Mouse (Mus musculus): ENCODE data around the gene Egfr. TPM values are rescaled to one million over a fixed set of nuclear protein-coding genes. Genes with fewer than 3 reads are reported as not detected.

Egfr gene
- polyA plus RNA-seq, 1 experiment from 2014 or later = 5.4 TPM

- Histone ChIP-seq H3K27me3 (ENCODE audit: control insufficient read depth, insufficient read depth, low read depth, low read length) (no peaks in the 10 kb centered on the region), H3K4me2 (ENCODE audit: low read depth, low read length) (no peak overlapping the region), H3K9me3 (ENCODE audit: control insufficient read depth, low read length) (no peaks in the 10 kb centered on the region), H3K4me3 (ENCODE audit: low read length) (no peak overlapping the region), H3K27ac (ENCODE audit: low read length) (no peak overlapping the region), H3K4me1 (replicated peaks; ENCODE audit: control insufficient read depth, insufficient read depth, low read length) (peaks cover 4% of the 10 kb centered on the region), H3K9ac (ENCODE audit: low read length) (no peak overlapping the region), H3K36me3 (ENCODE audit: control insufficient read depth, insufficient read depth, low read length) (no peaks in the 10 kb centered on the region)
- WGBS = 72% methylated on average over 3 of the region's 3 CpGs
- ATAC-seq (ENCODE audit: low read depth) = no peak
Observed at GRCm38 (mm10) chr11:16838772-16839171, 86.8 kb downstream of the Egfr start.

- Histone ChIP-seq H3K36me3 (ENCODE audit: control insufficient read depth, insufficient read depth, low read length) (no peaks in the 10 kb centered on the region), H3K4me1 (replicated peaks; ENCODE audit: control insufficient read depth, insufficient read depth, low read length) (peaks cover 11% of the 10 kb centered on the region), H3K9me3 (ENCODE audit: control insufficient read depth, low read length) (no peaks in the 10 kb centered on the region), H3K27me3 (ENCODE audit: control insufficient read depth, insufficient read depth, low read depth, low read length) (no peaks in the 10 kb centered on the region), H3K9ac (ENCODE audit: low read length) (no peak overlapping the region), H3K4me2 (ENCODE audit: low read depth, low read length) (no peak overlapping the region), H3K4me3 (ENCODE audit: low read length) (no peak overlapping the region), H3K27ac (ENCODE audit: low read length) (no peak overlapping the region)
- no peak for ATAC-seq (ENCODE audit: low read depth)
- 76% methylated on average over 3 of the region's 3 CpGs for WGBS
Observed at GRCm38 (mm10) chr11:16842924-16843323, 90.9 kb downstream of the Egfr start.

- peak overlapping the region; percentile 28 for H3K4me2 ChIP-seq (ENCODE audit: low read depth, low read length)
- H3K4me3 ChIP-seq (ENCODE audit: low read length) = no peak overlapping the region
- no peaks in the 10 kb centered on the region for H3K27me3 ChIP-seq (ENCODE audit: control insufficient read depth, insufficient read depth, low read depth, low read length)
- peak; percentile 91 for ATAC-seq (ENCODE audit: low read depth)
- H3K9ac ChIP-seq (ENCODE audit: low read length) = no peak overlapping the region
- H3K9me3 ChIP-seq (ENCODE audit: control insufficient read depth, low read length) = no peaks in the 10 kb centered on the region
- peaks cover 11% of the 10 kb centered on the region for H3K4me1 ChIP-seq (replicated peaks; ENCODE audit: control insufficient read depth, insufficient read depth, low read length)
- H3K27ac ChIP-seq (ENCODE audit: low read length) = peak overlapping the region; percentile 39; the same call in 1 of the 2 replicates
- no peaks in the 10 kb centered on the region for H3K36me3 ChIP-seq (ENCODE audit: control insufficient read depth, insufficient read depth, low read length)
- 21% methylated on average over 12 of the region's 12 CpGs for WGBS
Observed at GRCm38 (mm10) chr11:16843889-16844568, 92.0 kb downstream of the Egfr start.

GRCm38 (mm10) chr11:16848881-16849280 is 96.9 kb downstream of the Egfr start:
- Histone ChIP-seq H3K9me3 (ENCODE audit: control insufficient read depth, low read length) (no peaks in the 10 kb centered on the region), H3K9ac (ENCODE audit: low read length) (no peak overlapping the region), H3K4me1 (replicated peaks; ENCODE audit: control insufficient read depth, insufficient read depth, low read length) (peaks cover 6% of the 10 kb centered on the region), H3K27me3 (ENCODE audit: control insufficient read depth, insufficient read depth, low read depth, low read length) (no peaks in the 10 kb centered on the region), H3K4me3 (ENCODE audit: low read length) (no peak overlapping the region), H3K27ac (ENCODE audit: low read length) (no peak overlapping the region), H3K4me2 (ENCODE audit: low read depth, low read length) (no peak overlapping the region), H3K36me3 (ENCODE audit: control insufficient read depth, insufficient read depth, low read length) (no peaks in the 10 kb centered on the region)
- 72% methylated on average over 6 of the region's 6 CpGs for WGBS
- no peak for ATAC-seq (ENCODE audit: low read depth)

GRCm38 (mm10) chr11:16851361-16851760 is 99.4 kb downstream of the Egfr start:
- Histone ChIP-seq H3K9me3 (ENCODE audit: control insufficient read depth, low read length) (no peaks in the 10 kb centered on the region), H3K27ac (ENCODE audit: low read length) (no peak overlapping the region), H3K4me1 (replicated peaks; ENCODE audit: control insufficient read depth, insufficient read depth, low read length) (no peaks in the 10 kb centered on the region)

GRCm38 (mm10) chr11:16854111-16854510 is 102.1 kb downstream of the Egfr start:
- Histone ChIP-seq H3K9ac (ENCODE audit: low read length) (no peak overlapping the region), H3K36me3 (ENCODE audit: control insufficient read depth, insufficient read depth, low read length) (no peaks in the 10 kb centered on the region), H3K4me1 (replicated peaks; ENCODE audit: control insufficient read depth, insufficient read depth, low read length) (no peaks in the 10 kb centered on the region), H3K27ac (ENCODE audit: low read length) (no peak overlapping the region), H3K4me3 (ENCODE audit: low read length) (no peak overlapping the region), H3K27me3 (ENCODE audit: control insufficient read depth, insufficient read depth, low read depth, low read length) (no peaks in the 10 kb centered on the region), H3K9me3 (ENCODE audit: control insufficient read depth, low read length) (no peaks in the 10 kb centered on the region), H3K4me2 (ENCODE audit: low read depth, low read length) (no peak overlapping the region)
- ATAC-seq (ENCODE audit: low read depth) = no peak
- 49% methylated on average over 2 of the region's 2 CpGs for WGBS

More at GRCm38 (mm10) chr11:16851361-16851760, 99.4 kb downstream of the Egfr start:
- 90% methylated on average over 1 of the region's 1 CpGs for WGBS
- H3K9ac ChIP-seq (ENCODE audit: low read length) = no peak overlapping the region
- H3K36me3 ChIP-seq (ENCODE audit: control insufficient read depth, insufficient read depth, low read length) = no peaks in the 10 kb centered on the region
- no peaks in the 10 kb centered on the region for H3K27me3 ChIP-seq (ENCODE audit: control insufficient read depth, insufficient read depth, low read depth, low read length)
- ATAC-seq (ENCODE audit: low read depth) = no peak
- no peak overlapping the region for H3K4me2 ChIP-seq (ENCODE audit: low read depth, low read length)
- H3K4me3 ChIP-seq (ENCODE audit: low read length) = no peak overlapping the region

- Histone ChIP-seq H3K9me3 (ENCODE audit: control insufficient read depth, low read length) (no peaks in the 10 kb centered on the region), H3K4me1 (replicated peaks; ENCODE audit: control insufficient read depth, insufficient read depth, low read length) (no peaks in the 10 kb centered on the region), H3K4me2 (ENCODE audit: low read depth, low read length) (no peak overlapping the region), H3K4me3 (ENCODE audit: low read length) (no peak overlapping the region), H3K27me3 (ENCODE audit: control insufficient read depth, insufficient read depth, low read depth, low read length) (no peaks in the 10 kb centered on the region), H3K9ac (ENCODE audit: low read length) (no peak overlapping the region), H3K36me3 (ENCODE audit: control insufficient read depth, insufficient read depth, low read length) (no peaks in the 10 kb centered on the region), H3K27ac (ENCODE audit: low read length) (no peak overlapping the region)
- WGBS = 86% methylated on average over 2 of the region's 2 CpGs
- no peak for ATAC-seq (ENCODE audit: low read depth)
Observed at GRCm38 (mm10) chr11:16857346-16857745, 105.3 kb downstream of the Egfr start.

- Histone ChIP-seq H3K9me3 (ENCODE audit: control insufficient read depth, low read length) (no peaks in the 10 kb centered on the region), H3K27me3 (ENCODE audit: control insufficient read depth, insufficient read depth, low read depth, low read length) (no peaks in the 10 kb centered on the region), H3K27ac (ENCODE audit: low read length) (no peak overlapping the region), H3K36me3 (ENCODE audit: control insufficient read depth, insufficient read depth, low read length) (no peaks in the 10 kb centered on the region), H3K4me1 (replicated peaks; ENCODE audit: control insufficient read depth, insufficient read depth, low read length) (no peaks in the 10 kb centered on the region; the same call in 1 of the 2 replicates), H3K4me2 (ENCODE audit: low read depth, low read length) (no peak overlapping the region), H3K4me3 (ENCODE audit: low read length) (no peak overlapping the region), H3K9ac (ENCODE audit: low read length) (no peak overlapping the region)
- WGBS = 67% methylated on average over 6 of the region's 6 CpGs
- no peak for ATAC-seq (ENCODE audit: low read depth)
Observed at GRCm38 (mm10) chr11:16861037-16861436, 109.0 kb downstream of the Egfr start.

GRCm38 (mm10) chr11:16863547-16863946 is 111.5 kb downstream of the Egfr start:
- H3K9ac ChIP-seq (ENCODE audit: low read length) = no peak overlapping the region
- no peak overlapping the region for H3K4me3 ChIP-seq (ENCODE audit: low read length)
- H3K4me1 ChIP-seq (replicated peaks; ENCODE audit: control insufficient read depth, insufficient read depth, low read length) = no peaks in the 10 kb centered on the region; the same call in 1 of the 2 replicates
- H3K27me3 ChIP-seq (ENCODE audit: control insufficient read depth, insufficient read depth, low read depth, low read length) = no peaks in the 10 kb centered on the region
- no peaks in the 10 kb centered on the region for H3K9me3 ChIP-seq (ENCODE audit: control insufficient read depth, low read length)
- H3K36me3 ChIP-seq (ENCODE audit: control insufficient read depth, insufficient read depth, low read length) = no peaks in the 10 kb centered on the region
- no peak for ATAC-seq (ENCODE audit: low read depth)
- H3K4me2 ChIP-seq (ENCODE audit: low read depth, low read length) = no peak overlapping the region
- H3K27ac ChIP-seq (ENCODE audit: low read length) = no peak overlapping the region

Measured in lung, embryonic 16.5 days (tissue).